18 mouse cellular contexts compared by ENCODE assay signal in genomic region chr5:101887989-101888388, GRCm38 (mm10).
"Had no signal": no experiment of that assay in that cellular context is flagged by ENCODE, and none has a peak within 500 bp of the region (broad histone marks: within the 10 kb centered on the region; RNA-seq: fewer than 3 reads in every experiment).

No protein-coding gene starts in this region.

- H3K27ac ChIP-seq: kidney, embryonic 15.5 days; limb, embryonic 12.5 days; limb, embryonic 15.5 days; liver, embryonic 14.5 days; macrophage; midbrain, embryonic 12.5 days; midbrain, embryonic 15.5 days; neural tube, embryonic 12.5 days; neural tube, embryonic 15.5 days had no signal

- DNase-seq: kidney, adult 8-10 months; kidney, postnatal 14 days; kidney, postnatal 4 days; left cerebral cortex, postnatal 4 days; liver, postnatal 0 days; lung, embryonic 14.5 days; retina, postnatal 1 day; thymus, postnatal 25 days had no signal

- H3K4me3 ChIP-seq: kidney, embryonic 15.5 days; limb, embryonic 12.5 days; limb, embryonic 15.5 days; midbrain, embryonic 12.5 days; midbrain, embryonic 15.5 days; neural tube, embryonic 12.5 days; neural tube, embryonic 15.5 days had no signal

- H3K9ac ChIP-seq: kidney, embryonic 15.5 days; limb, embryonic 12.5 days; limb, embryonic 15.5 days; liver, embryonic 14.5 days; liver, postnatal 0 days; lung, embryonic 14.5 days; midbrain, embryonic 12.5 days; midbrain, embryonic 15.5 days; neural tube, embryonic 12.5 days; neural tube, embryonic 15.5 days had no signal

- H3K9me3 ChIP-seq: kidney, embryonic 15.5 days; limb, embryonic 12.5 days; limb, embryonic 15.5 days; midbrain, embryonic 12.5 days; midbrain, embryonic 15.5 days; neural tube, embryonic 12.5 days; neural tube, embryonic 15.5 days had no signal

- H3K4me1 ChIP-seq: kidney, embryonic 15.5 days; limb, embryonic 12.5 days; limb, embryonic 15.5 days; midbrain, embryonic 12.5 days; midbrain, embryonic 15.5 days; neural tube, embryonic 12.5 days; neural tube, embryonic 15.5 days had no signal

- ATAC-seq: liver, postnatal 0 days; lung, postnatal 0 days; midbrain, embryonic 15.5 days had no signal

- H3K27me3 ChIP-seq: kidney, embryonic 15.5 days; limb, embryonic 12.5 days; limb, embryonic 15.5 days; midbrain, embryonic 12.5 days; midbrain, embryonic 15.5 days; neural tube, embryonic 12.5 days; neural tube, embryonic 15.5 days had no signal
